Comparison of ENCODE assay signal across 8 mouse cellular contexts in genomic region chr4:139432966-139433765, GRCm38 (mm10).
DNase-seq lines count a peak whose midpoint lies in the region; ATAC-seq and TF ChIP-seq lines count a peak whose summit lies in the region.

No protein-coding gene starts in this region.

- H3K27me3 ChIP-seq in embryonic facial prominence, embryonic 14.5 days (replicated peaks; ENCODE audit: control insufficient read depth, insufficient read depth, low read length), result no peaks in the 10 kb centered on the region
- H3K27me3 ChIP-seq in embryonic facial prominence, embryonic 10.5 days (replicated peaks; ENCODE audit: low read depth, poor library complexity, severe bottlenecking), result no peaks in the 10 kb centered on the region
- no peaks in the 10 kb centered on the region for H3K27me3 ChIP-seq in midbrain, postnatal 0 days (ENCODE audit: insufficient read depth, low read length)
- H3K27me3 ChIP-seq in midbrain, embryonic 11.5 days (ENCODE audit: control insufficient read depth, insufficient read depth, low read length), result no peaks in the 10 kb centered on the region
- H3K27me3 ChIP-seq in intestine, postnatal 0 days (replicated peaks; ENCODE audit: control insufficient read depth, insufficient read depth, low read length), result no peaks in the 10 kb centered on the region
- no peaks in the 10 kb centered on the region for H3K27me3 ChIP-seq in small intestine, adult 2 months (ENCODE audit: control insufficient read depth, insufficient read depth, low read length)

- 86% methylated on average over 15 of the region's 15 CpGs for WGBS in embryonic facial prominence, embryonic 14.5 days
- WGBS in embryonic facial prominence, embryonic 10.5 days, result 92% methylated on average over 15 of the region's 15 CpGs
- WGBS in midbrain, postnatal 0 days, result 85% methylated on average over 15 of the region's 15 CpGs
- WGBS in midbrain, embryonic 11.5 days, result 95% methylated on average over 15 of the region's 15 CpGs
- WGBS in intestine, postnatal 0 days, result 81% methylated on average over 15 of the region's 15 CpGs
- WGBS in small intestine, adult 2 months, result 85% methylated on average over 15 of the region's 15 CpGs

- no peaks in the 10 kb centered on the region for H3K4me1 ChIP-seq in embryonic facial prominence, embryonic 14.5 days (ENCODE audit: control insufficient read depth, insufficient read depth, low read length)
- H3K4me1 ChIP-seq in embryonic facial prominence, embryonic 10.5 days, result no peaks in the 10 kb centered on the region
- no peaks in the 10 kb centered on the region for H3K4me1 ChIP-seq in midbrain, postnatal 0 days (ENCODE audit: insufficient read depth, low read length)
- no peaks in the 10 kb centered on the region for H3K4me1 ChIP-seq in midbrain, embryonic 11.5 days (ENCODE audit: control insufficient read depth, insufficient read depth, low read length)
- no peaks in the 10 kb centered on the region for H3K4me1 ChIP-seq in intestine, postnatal 0 days (replicated peaks; ENCODE audit: control insufficient read depth, insufficient read depth, low read length)
- no peaks in the 10 kb centered on the region; the same call in 1 of the 2 replicates for H3K4me1 ChIP-seq in small intestine, adult 2 months (ENCODE audit: control insufficient read depth, insufficient read depth, insufficient read length, low read length)

- H3K9ac ChIP-seq in embryonic facial prominence, embryonic 14.5 days (ENCODE audit: low read depth, low read length), result no peak overlapping the region
- H3K9ac ChIP-seq in midbrain, postnatal 0 days (replicated peaks; ENCODE audit: low read length, poor library complexity, severe bottlenecking), result no peak overlapping the region
- H3K9ac ChIP-seq in midbrain, embryonic 11.5 days (ENCODE audit: low read length), result no peak overlapping the region
- H3K9ac ChIP-seq in intestine, postnatal 0 days (ENCODE audit: low read depth, low read length), result no peak overlapping the region

- H3K36me3 ChIP-seq in embryonic facial prominence, embryonic 14.5 days (ENCODE audit: control insufficient read depth, insufficient read depth, low read length), result peaks cover 100% of the 10 kb centered on the region
- peaks cover 100% of the 10 kb centered on the region for H3K36me3 ChIP-seq in embryonic facial prominence, embryonic 10.5 days (replicated peaks)
- H3K36me3 ChIP-seq in midbrain, postnatal 0 days (ENCODE audit: insufficient read depth, low read length), result peaks cover 91% of the 10 kb centered on the region
- H3K36me3 ChIP-seq in midbrain, embryonic 11.5 days (ENCODE audit: control insufficient read depth, insufficient read depth, low read length), result peaks cover 43% of the 10 kb centered on the region
- H3K36me3 ChIP-seq in intestine, postnatal 0 days (ENCODE audit: control insufficient read depth, insufficient read depth), result peaks cover 98% of the 10 kb centered on the region
- H3K36me3 ChIP-seq in small intestine, adult 2 months (ENCODE audit: control insufficient read depth, insufficient read depth, low read length), result peaks cover 96% of the 10 kb centered on the region

- no peaks in the 10 kb centered on the region for H3K9me3 ChIP-seq in embryonic facial prominence, embryonic 14.5 days (ENCODE audit: control insufficient read depth, low read length)
- H3K9me3 ChIP-seq in embryonic facial prominence, embryonic 10.5 days, result no peaks in the 10 kb centered on the region
- no peaks in the 10 kb centered on the region for H3K9me3 ChIP-seq in midbrain, postnatal 0 days (ENCODE audit: low read length)
- no peaks in the 10 kb centered on the region for H3K9me3 ChIP-seq in midbrain, embryonic 11.5 days (ENCODE audit: control insufficient read depth, low read length)
- no peaks in the 10 kb centered on the region for H3K9me3 ChIP-seq in intestine, postnatal 0 days (ENCODE audit: control insufficient read depth)

- no peak overlapping the region for H3K4me2 ChIP-seq in embryonic facial prominence, embryonic 14.5 days (ENCODE audit: low read depth, low read length)
- no peak overlapping the region for H3K4me2 ChIP-seq in midbrain, postnatal 0 days (ENCODE audit: low read depth, low read length, poor library complexity, severe bottlenecking)
- H3K4me2 ChIP-seq in midbrain, embryonic 11.5 days, result no peak overlapping the region
- no peak overlapping the region for H3K4me2 ChIP-seq in intestine, postnatal 0 days (replicated peaks; ENCODE audit: low read depth)

- no peak for ATAC-seq in embryonic facial prominence, embryonic 14.5 days (ENCODE audit: low read depth)
- no peak for ATAC-seq in midbrain, postnatal 0 days (ENCODE audit: low FRiP score)
- ATAC-seq in midbrain, embryonic 11.5 days (ENCODE audit: low FRiP score), result no peak
- ATAC-seq in intestine, postnatal 0 days, result no peak

- TF ChIP-seq CTCF in midbrain, postnatal 0 days (IDR thresholded peaks at IDR 0.05), result no peak
- TF ChIP-seq CTCF in intestine, postnatal 0 days (IDR thresholded peaks at IDR 0.05; ENCODE audit: low read depth), result no peak
- no peak for TF ChIP-seq CTCF in small intestine, adult 2 months (IDR thresholded peaks at IDR 0.05; ENCODE audit: extremely low read depth, insufficient read length, insufficient replicate concordance, low read depth, low read length)

- TF ChIP-seq POLR2A in small intestine, adult 2 months (IDR thresholded peaks at IDR 0.05; ENCODE audit: low read depth, low read length), result no peak

- peak; percentile 6 for DNase-seq in embryonic facial prominence, embryonic 14.5 days (ENCODE audit: low spot score)
- DNase-seq in embryonic facial prominence, embryonic 10.5 days (ENCODE audit: low spot score), result no peak
- DNase-seq in midbrain, postnatal 0 days (ENCODE audit: low spot score), result peak; percentile 30
- no peak for DNase-seq in midbrain, embryonic 11.5 days (ENCODE audit: low spot score, missing footprints)
- DNase-seq in yolk sac, embryonic 10.5 days (ENCODE audit: low spot score), result no peak
- no peak for DNase-seq in T-cell, adult 2 months (ENCODE audit: low spot score)

- no peak overlapping the region for H3K4me3 ChIP-seq in embryonic facial prominence, embryonic 14.5 days (ENCODE audit: low read depth, low read length)
- H3K4me3 ChIP-seq in embryonic facial prominence, embryonic 10.5 days, result no peak overlapping the region
- H3K4me3 ChIP-seq in midbrain, postnatal 0 days (ENCODE audit: low read depth, low read length), result no peak overlapping the region
- H3K4me3 ChIP-seq in midbrain, embryonic 11.5 days (ENCODE audit: low read depth, low read length), result no peak overlapping the region
- no peak overlapping the region for H3K4me3 ChIP-seq in intestine, postnatal 0 days (ENCODE audit: low read depth, low read length)
- H3K4me3 ChIP-seq in small intestine, adult 2 months (ENCODE audit: low read depth, low read length), result no peak overlapping the region

- no peak overlapping the region for H3K27ac ChIP-seq in embryonic facial prominence, embryonic 14.5 days (replicated peaks; ENCODE audit: low read depth, low read length)
- H3K27ac ChIP-seq in embryonic facial prominence, embryonic 10.5 days (replicated peaks), result no peak overlapping the region
- H3K27ac ChIP-seq in midbrain, postnatal 0 days (ENCODE audit: low read depth, low read length), result peak overlapping the region; percentile 32; the same call in 1 of the 2 replicates
- no peak overlapping the region for H3K27ac ChIP-seq in midbrain, embryonic 11.5 days (ENCODE audit: low read depth, low read length)
- H3K27ac ChIP-seq in intestine, postnatal 0 days (ENCODE audit: low read depth, low read length), result peak overlapping the region; percentile 35; the same call in 1 of the 2 replicates
- peak overlapping the region; percentile 7; the same call in 1 of the 2 replicates for H3K27ac ChIP-seq in small intestine, adult 2 months (ENCODE audit: insufficient read depth, low read depth, low read length)

Comparison
In these comparisons a context has a peak if more than half of its experiments do, and no peak if none do; other contexts are left out.
1. DNase-seq: peak in embryonic facial prominence, embryonic 14.5 days (single experiment) and midbrain, postnatal 0 days (single experiment); none in embryonic facial prominence, embryonic 10.5 days (single experiment), midbrain, embryonic 11.5 days (single experiment), yolk sac, embryonic 10.5 days (single experiment) and T-cell, adult 2 months (single experiment).
2. H3K27ac ChIP-seq: peak in midbrain, postnatal 0 days (single experiment), intestine, postnatal 0 days (single experiment) and small intestine, adult 2 months (single experiment); none in embryonic facial prominence, embryonic 14.5 days (single experiment), embryonic facial prominence, embryonic 10.5 days (single experiment) and midbrain, embryonic 11.5 days (single experiment).